8 mouse cellular contexts compared by ENCODE assay signal in the genomic region with DNA sequence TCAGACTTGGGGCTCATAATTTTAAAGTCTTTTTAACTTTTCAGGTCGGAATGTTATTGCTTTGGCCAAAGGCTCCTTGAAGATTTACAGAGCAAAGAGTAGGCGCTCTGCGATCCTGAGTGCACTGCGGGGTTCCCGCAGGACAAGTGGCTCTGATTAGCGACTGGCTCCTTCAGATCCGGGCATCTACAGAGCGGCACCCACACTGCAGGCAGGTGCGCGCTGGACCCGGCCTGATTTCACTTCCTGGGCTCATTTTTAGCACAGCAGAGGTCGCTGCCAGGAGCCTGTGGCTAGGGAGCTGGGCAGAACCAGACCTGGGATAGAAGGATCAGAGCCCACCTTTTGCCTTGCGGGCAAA.
DNase-seq lines count a peak whose midpoint lies in the region; ATAC-seq and TF ChIP-seq lines count a peak whose summit lies in the region.
"Had no signal": no experiment of that assay in that cellular context is flagged by ENCODE, and none has a peak within 500 bp of the region (broad histone marks: within the 10 kb centered on the region; RNA-seq: fewer than 3 reads in every experiment).

No protein-coding gene starts in this region.

- intact Hi-C loops in left cerebral cortex, postnatal 4 days (cut with DNase I): loop anchor here (10.0 kb wide), 1 partner anchor 154 kb away; no protein-coding TSS in a partner anchor

- ATAC-seq in intestine, embryonic 14.5 days (replicated peaks; ENCODE audit: low FRiP score, low TSS enrichment, low read depth): no peak
- no peak for ATAC-seq in intestine, postnatal 0 days
- ATAC-seq in limb, embryonic 13.5 days (ENCODE audit: low FRiP score, low read depth): no peak
- ATAC-seq: liver, postnatal 0 days had no signal

- no peak overlapping the region for H3K9ac ChIP-seq in intestine, embryonic 14.5 days (ENCODE audit: low read length)
- H3K9ac ChIP-seq in intestine, postnatal 0 days (ENCODE audit: low read depth, low read length): no peak overlapping the region
- H3K9ac ChIP-seq in limb, embryonic 13.5 days: no peak overlapping the region
- H3K9ac ChIP-seq: liver, postnatal 0 days had no signal

- H3K4me3 ChIP-seq in intestine, embryonic 14.5 days (ENCODE audit: low read depth, low read length): no peak overlapping the region
- no peak overlapping the region for H3K4me3 ChIP-seq in intestine, postnatal 0 days (ENCODE audit: low read depth, low read length)
- peak overlapping the region; percentile 76 for H3K4me3 ChIP-seq in E14TG2a.4 (replicated peaks; ENCODE audit: low read length)
- no peak overlapping the region for H3K4me3 ChIP-seq in limb, embryonic 13.5 days

- no peaks in the 10 kb centered on the region; the same call in 1 of the 2 replicates for H3K9me3 ChIP-seq in intestine, embryonic 14.5 days (ENCODE audit: control insufficient read depth, low read length)
- H3K9me3 ChIP-seq in intestine, postnatal 0 days (ENCODE audit: control insufficient read depth): no peaks in the 10 kb centered on the region
- no peaks in the 10 kb centered on the region for H3K9me3 ChIP-seq in E14TG2a.4 (ENCODE audit: low read length)
- no peaks in the 10 kb centered on the region for H3K9me3 ChIP-seq in limb, embryonic 13.5 days

- TF ChIP-seq CTCF in intestine, postnatal 0 days (IDR thresholded peaks at IDR 0.05; ENCODE audit: low read depth): no peak
- TF ChIP-seq CTCF in E14TG2a.4 (conservative IDR thresholded peaks at IDR 0.05; ENCODE audit: low read length): no peak

- H3K27me3 ChIP-seq in intestine, embryonic 14.5 days (replicated peaks; ENCODE audit: control insufficient read depth, insufficient read depth, low read length): no peaks in the 10 kb centered on the region
- no peaks in the 10 kb centered on the region for H3K27me3 ChIP-seq in intestine, postnatal 0 days (replicated peaks; ENCODE audit: control insufficient read depth, insufficient read depth, low read length)
- H3K27me3 ChIP-seq in E14TG2a.4 (ENCODE audit: insufficient read depth, low read length): peaks cover 9% of the 10 kb centered on the region; the same call in 1 of the 2 replicates
- no peaks in the 10 kb centered on the region for H3K27me3 ChIP-seq in limb, embryonic 13.5 days

- H3K4me1 ChIP-seq in intestine, embryonic 14.5 days (replicated peaks; ENCODE audit: control insufficient read depth, insufficient read depth, low read length): no peaks in the 10 kb centered on the region
- H3K4me1 ChIP-seq in intestine, postnatal 0 days (replicated peaks; ENCODE audit: control insufficient read depth, insufficient read depth, low read length): no peaks in the 10 kb centered on the region
- H3K4me1 ChIP-seq in E14TG2a.4 (replicated peaks; ENCODE audit: low read depth, low read length): peaks cover 44% of the 10 kb centered on the region
- peaks cover 10% of the 10 kb centered on the region for H3K4me1 ChIP-seq in limb, embryonic 13.5 days

- DNase-seq in intestine, embryonic 14.5 days (ENCODE audit: low spot score): no peak
- peak; percentile 52 for DNase-seq in ZHBTc4 (ENCODE audit: low read depth, low spot score)
- no peak for DNase-seq in thymus, postnatal 25 days
- DNase-seq in left cerebral cortex, postnatal 4 days: no peak
- DNase-seq: liver, postnatal 0 days had no signal

- 20% methylated on average over 13 of the region's 13 CpGs for WGBS in intestine, embryonic 14.5 days
- 15% methylated on average over 13 of the region's 13 CpGs for WGBS in intestine, postnatal 0 days
- 11% methylated on average over 13 of the region's 13 CpGs for WGBS in limb, embryonic 13.5 days

- no peak overlapping the region for H3K27ac ChIP-seq in intestine, embryonic 14.5 days (ENCODE audit: low read depth)
- no peak overlapping the region for H3K27ac ChIP-seq in intestine, postnatal 0 days (ENCODE audit: low read depth, low read length)
- no peak overlapping the region for H3K27ac ChIP-seq in limb, embryonic 13.5 days

- no peaks in the 10 kb centered on the region for H3K36me3 ChIP-seq in intestine, embryonic 14.5 days (ENCODE audit: control insufficient read depth, insufficient read depth, low read length)
- H3K36me3 ChIP-seq in intestine, postnatal 0 days (ENCODE audit: control insufficient read depth, insufficient read depth): no peaks in the 10 kb centered on the region
- no peaks in the 10 kb centered on the region for H3K36me3 ChIP-seq in E14TG2a.4 (ENCODE audit: insufficient read depth, low read length)
- H3K36me3 ChIP-seq in limb, embryonic 13.5 days: no peaks in the 10 kb centered on the region

- peak overlapping the region; percentile 23; the same call in 1 of the 2 replicates for H3K4me2 ChIP-seq in intestine, embryonic 14.5 days (ENCODE audit: low read length)
- H3K4me2 ChIP-seq in intestine, postnatal 0 days (replicated peaks; ENCODE audit: low read depth): no peak overlapping the region
- H3K4me2 ChIP-seq in limb, embryonic 13.5 days (replicated peaks): peak overlapping the region; percentile 27
